In the genomic region with DNA sequence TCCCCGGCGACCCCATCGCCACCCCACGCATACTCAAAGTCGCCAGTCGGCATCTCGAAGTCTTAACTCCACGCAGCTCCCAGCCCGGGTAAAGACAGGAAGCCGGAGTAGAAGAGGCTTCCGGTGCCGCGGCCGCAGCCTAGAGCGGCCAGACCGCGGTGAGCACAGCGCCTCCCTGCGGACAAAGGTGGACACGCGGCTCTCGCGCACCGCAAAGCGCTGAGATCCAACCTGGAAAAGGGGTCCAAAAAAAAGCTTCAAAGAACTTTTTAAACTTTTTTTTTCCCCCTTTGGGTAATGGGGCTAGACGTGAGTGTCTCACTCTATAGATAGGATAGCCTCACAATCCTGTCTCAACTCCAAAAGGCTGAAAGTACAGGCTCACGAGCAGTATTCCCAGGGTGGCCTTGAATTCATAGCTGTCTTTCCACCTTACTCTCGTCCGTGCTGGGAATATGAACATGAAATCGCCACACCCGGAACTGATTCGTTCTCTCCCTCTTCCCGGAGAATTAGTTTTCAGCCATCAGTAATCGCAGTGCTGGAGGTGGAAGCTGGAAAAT, we compare ENCODE assay signal across 8 mouse cellular contexts. TPM values are rescaled to one million over a fixed set of nuclear protein-coding genes. Genes with fewer than 3 reads are reported as not detected.
A peak's percentile ranks its signal among the peaks of the same experiment; 100 is the strongest.
DNase-seq lines count a peak whose midpoint lies in the region; ATAC-seq and TF ChIP-seq lines count a peak whose summit lies in the region.

TSS of gene Eif3g (minus strand) at position 113 of the 563 bp plus-strand sequence.

- 5% methylated on average over 34 of the region's 34 CpGs for WGBS in kidney, embryonic 14.5 days
- 4% methylated on average over 34 of the region's 34 CpGs for WGBS in liver, embryonic 12.5 days (ENCODE audit: insufficient replicate concordance)

- 0 out of 2 replicates have a peak, but pooled peaks cover 4% of the 10 kb centered on the region for H3K4me1 ChIP-seq in embryonic fibroblast, embryonic 13.5 days (ENCODE audit: control insufficient read depth, insufficient read depth, low read length)
- H3K4me1 ChIP-seq in kidney, embryonic 14.5 days (ENCODE audit: control insufficient read depth, insufficient read depth, low read length): peaks cover 8% of the 10 kb centered on the region
- H3K4me1 ChIP-seq in liver, embryonic 12.5 days: peaks cover 65% of the 10 kb centered on the region

- H3K36me3 ChIP-seq in kidney, embryonic 14.5 days (ENCODE audit: control insufficient read depth, insufficient read depth, low read length): peaks cover 39% of the 10 kb centered on the region
- H3K36me3 ChIP-seq in liver, embryonic 12.5 days: peaks cover 42% of the 10 kb centered on the region
- peaks cover 13% of the 10 kb centered on the region for H3K36me3 ChIP-seq in splenic B cell, adult 2 months (ENCODE audit: control insufficient read depth, insufficient read depth, low read length, poor library complexity, severe bottlenecking)

- ATAC-seq in kidney, embryonic 14.5 days (ENCODE audit: low FRiP score, low TSS enrichment): peak; percentile 89
- ATAC-seq in liver, embryonic 12.5 days: peak; percentile 79

- DNase-seq in CD4-positive, CD25-positive, alpha-beta regulatory T cell, adult 2 months (ENCODE audit: low read depth, low spot score): peak; percentile 95
- peak; percentile 95 for DNase-seq in brain, adult 2 months (ENCODE audit: low read depth, low spot score)
- DNase-seq in heart, adult 9 months (ENCODE audit: low spot score in 2 of 2): peak; percentile 77 to 83
- peak; percentile 91 for DNase-seq in naive thymus-derived CD4-positive, alpha-beta T cell, adult 2 months (ENCODE audit: low read depth)
- DNase-seq in splenic B cell, adult 2 months (ENCODE audit: low read depth, low spot score): peak; percentile 92

- H3K27ac ChIP-seq in embryonic fibroblast, embryonic 13.5 days (ENCODE audit: insufficient read depth, low read length): no peak within 1 kb of the TSS
- no peak within 1 kb of the TSS for H3K27ac ChIP-seq in kidney, embryonic 14.5 days (ENCODE audit: low read depth, low read length)
- H3K27ac ChIP-seq in liver, embryonic 12.5 days: peak within 1 kb of the TSS; percentile 82

- no peaks in the 10 kb centered on the region for H3K27me3 ChIP-seq in kidney, embryonic 14.5 days (ENCODE audit: control insufficient read depth, insufficient read depth, low read length)
- no peaks in the 10 kb centered on the region for H3K27me3 ChIP-seq in liver, embryonic 12.5 days (replicated peaks)
- H3K27me3 ChIP-seq in splenic B cell, adult 2 months (ENCODE audit: control insufficient read depth, insufficient read depth, low read length, poor library complexity, severe bottlenecking): no peaks in the 10 kb centered on the region

- H3K4me3 ChIP-seq in embryonic fibroblast, embryonic 13.5 days (ENCODE audit: insufficient read depth, low read length): peak within 1 kb of the TSS; percentile 99
- peak within 1 kb of the TSS; percentile 94 for H3K4me3 ChIP-seq in kidney, embryonic 14.5 days (ENCODE audit: low read length)
- H3K4me3 ChIP-seq in liver, embryonic 12.5 days: peak within 1 kb of the TSS; percentile 89

- peak within 1 kb of the TSS; percentile 91 for H3K9ac ChIP-seq in kidney, embryonic 14.5 days (ENCODE audit: low read depth, low read length)
- H3K9ac ChIP-seq in liver, embryonic 12.5 days: peak within 1 kb of the TSS; percentile 94

- peak; percentile 91 for TF ChIP-seq CTCF in embryonic fibroblast, embryonic 13.5 days (IDR thresholded peaks at IDR 0.05; ENCODE audit: borderline replicate concordance, insufficient read depth, low read length)

- peak within 1 kb of the TSS; percentile 86 for H3K4me2 ChIP-seq in kidney, embryonic 14.5 days (replicated peaks; ENCODE audit: low read depth, low read length)
- H3K4me2 ChIP-seq in liver, embryonic 12.5 days: peak within 1 kb of the TSS; percentile 88

- no peaks in the 10 kb centered on the region for H3K9me3 ChIP-seq in kidney, embryonic 14.5 days (ENCODE audit: control insufficient read depth, low read length)
- H3K9me3 ChIP-seq in liver, embryonic 12.5 days (replicated peaks): no peaks in the 10 kb centered on the region

- TF ChIP-seq POLR2A in embryonic fibroblast, embryonic 13.5 days (IDR thresholded peaks at IDR 0.05; ENCODE audit: low read depth, low read length): peak; percentile 78

RNA-seq across cellular contexts. Expression of gene Eif3g, which starts in this region (rescaled TPM):
- 106 and 107 TPM in 2 replicates for polyA plus RNA-seq in embryonic fibroblast, embryonic 13.5 days (2011; ENCODE audit: insufficient read length, low read depth, missing spikeins)
- 327 and 329 TPM in 2 replicates for polyA plus RNA-seq in kidney, embryonic 14.5 days (2014; fragmentation: Nextera tagmentation; extraction: Ambion mirVana)
- 303 and 313 TPM in 2 replicates for polyA plus RNA-seq in liver, embryonic 12.5 days (2016; fragmentation: Nextera tagmentation; extraction: Ambion mirVana)
